Mouse (Mus musculus) skeletal muscle tissue, postnatal 0 days (tissue): Measurements from ENCODE around the gene Kremen2. TPM values are rescaled to one million over a fixed set of nuclear protein-coding genes. Genes with fewer than 3 reads are reported as not detected.

ENCODE experiments used
- polyA plus RNA-seq: library from polyadenylated mRNA; unstranded; fragments of >200 nt; fragmentation: Nextera tagmentation; extraction: Ambion mirVana; gene quantifications from 2 replicates; pipeline ENCODE4 v1.2.1, GENCODE M21; 2015

Gene Kremen2
- polyA plus RNA-seq, result 0.35 and 1.5 TPM in 2 replicates

DNA sequence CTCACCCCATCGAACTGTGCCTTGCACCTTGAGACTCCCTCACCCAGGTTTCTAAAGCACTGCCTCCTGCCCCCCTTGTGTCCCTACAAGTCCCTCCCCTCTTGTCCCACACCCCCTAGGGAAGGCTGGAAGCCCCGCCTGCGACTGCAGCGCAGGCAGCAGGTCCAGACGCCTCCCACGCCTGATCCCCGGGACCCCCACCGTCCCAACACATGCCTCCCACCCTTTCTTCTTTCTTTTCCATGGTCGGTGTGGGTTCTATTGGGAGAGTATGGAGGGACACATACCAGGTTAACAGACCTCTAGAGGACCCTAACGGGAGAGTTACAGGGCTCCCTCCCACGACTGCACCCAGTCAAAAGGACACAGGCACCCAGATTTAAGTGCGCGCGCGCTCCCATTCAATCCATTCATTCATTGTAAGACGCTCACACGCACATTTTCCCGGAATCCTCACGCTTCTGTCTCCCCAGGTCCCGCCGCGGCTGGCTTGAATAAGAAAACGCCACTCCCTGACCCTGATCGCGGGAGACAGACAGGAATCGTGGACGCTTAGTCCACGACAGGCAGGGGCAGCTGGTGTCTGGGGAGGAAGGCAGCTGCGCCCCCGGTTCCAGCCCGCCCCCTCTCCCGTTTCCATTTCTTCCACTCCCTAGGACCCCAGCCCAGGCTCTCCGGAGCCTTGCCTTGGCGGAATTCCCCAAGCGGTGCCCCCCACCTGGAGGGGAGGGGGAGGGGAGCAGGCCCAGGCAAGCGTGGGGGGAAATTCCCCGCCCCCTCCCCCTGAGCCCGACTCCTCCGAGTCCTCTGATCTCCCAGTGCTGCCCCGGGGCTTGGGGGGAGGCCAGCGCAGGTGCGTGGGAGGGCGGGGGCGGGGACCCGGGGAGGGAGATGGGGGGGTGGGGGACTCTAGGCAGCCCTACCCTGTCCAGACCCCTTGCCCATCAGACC is at the start of gene Kremen2:
TSS of gene Kremen2 (minus strand) at position 533 of the 951 bp plus-strand sequence.

GRCm38 (mm10) chr17:23790269-23791078 is 44.8 kb upstream of the Kremen2 start, which contains the start of gene Srrm2:
Gene Srrm2, plus strand, starts transcription at chr17:23790532.

DNA sequence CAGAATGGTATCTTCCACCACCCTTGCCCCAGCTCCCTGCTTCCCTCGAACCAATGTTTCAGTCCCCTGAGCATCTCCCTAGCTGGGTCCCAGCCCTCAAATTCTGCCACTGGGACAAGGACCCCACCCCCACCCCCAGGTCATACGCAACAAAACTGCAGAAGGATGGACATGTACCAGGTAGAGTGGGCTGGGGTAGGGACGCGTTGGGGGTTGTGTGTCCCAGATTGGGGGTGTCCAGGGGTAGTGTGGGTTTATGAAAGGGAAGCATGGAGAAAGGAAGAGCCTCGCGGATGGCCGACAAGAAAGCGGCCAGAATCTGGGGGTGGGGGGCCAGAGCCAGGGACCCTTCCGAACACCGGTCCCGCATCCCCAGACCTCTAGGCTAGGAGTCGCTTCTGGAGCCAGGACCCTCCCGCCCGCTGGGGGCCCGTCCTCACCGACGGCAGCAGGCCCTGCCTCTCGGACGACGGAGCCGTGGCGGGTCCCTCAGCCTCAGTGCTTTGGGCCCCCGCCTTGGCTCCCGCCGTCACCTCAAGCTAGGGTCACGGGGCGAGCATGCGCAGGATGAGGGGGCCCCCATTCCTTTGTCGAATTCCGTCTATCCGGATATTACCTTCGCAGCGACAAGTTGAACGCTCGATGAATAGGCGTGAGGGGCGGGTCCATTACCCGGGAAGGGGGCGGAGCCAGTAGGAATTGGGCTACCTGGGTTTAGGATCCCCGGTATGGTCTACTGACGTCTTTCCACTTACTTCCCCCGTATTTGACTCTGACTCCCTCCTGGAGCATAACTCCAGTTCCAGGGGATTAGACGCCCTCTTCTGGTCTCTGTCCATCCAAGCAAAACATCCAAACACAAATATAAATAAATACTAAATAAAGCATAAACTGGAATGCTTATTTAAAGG is 40.2 kb upstream of the Kremen2 start, which contains the start of gene Flywch2:
TSS of gene Flywch2 (minus strand) at position 521 of the 911 bp plus-strand sequence.

DNA sequence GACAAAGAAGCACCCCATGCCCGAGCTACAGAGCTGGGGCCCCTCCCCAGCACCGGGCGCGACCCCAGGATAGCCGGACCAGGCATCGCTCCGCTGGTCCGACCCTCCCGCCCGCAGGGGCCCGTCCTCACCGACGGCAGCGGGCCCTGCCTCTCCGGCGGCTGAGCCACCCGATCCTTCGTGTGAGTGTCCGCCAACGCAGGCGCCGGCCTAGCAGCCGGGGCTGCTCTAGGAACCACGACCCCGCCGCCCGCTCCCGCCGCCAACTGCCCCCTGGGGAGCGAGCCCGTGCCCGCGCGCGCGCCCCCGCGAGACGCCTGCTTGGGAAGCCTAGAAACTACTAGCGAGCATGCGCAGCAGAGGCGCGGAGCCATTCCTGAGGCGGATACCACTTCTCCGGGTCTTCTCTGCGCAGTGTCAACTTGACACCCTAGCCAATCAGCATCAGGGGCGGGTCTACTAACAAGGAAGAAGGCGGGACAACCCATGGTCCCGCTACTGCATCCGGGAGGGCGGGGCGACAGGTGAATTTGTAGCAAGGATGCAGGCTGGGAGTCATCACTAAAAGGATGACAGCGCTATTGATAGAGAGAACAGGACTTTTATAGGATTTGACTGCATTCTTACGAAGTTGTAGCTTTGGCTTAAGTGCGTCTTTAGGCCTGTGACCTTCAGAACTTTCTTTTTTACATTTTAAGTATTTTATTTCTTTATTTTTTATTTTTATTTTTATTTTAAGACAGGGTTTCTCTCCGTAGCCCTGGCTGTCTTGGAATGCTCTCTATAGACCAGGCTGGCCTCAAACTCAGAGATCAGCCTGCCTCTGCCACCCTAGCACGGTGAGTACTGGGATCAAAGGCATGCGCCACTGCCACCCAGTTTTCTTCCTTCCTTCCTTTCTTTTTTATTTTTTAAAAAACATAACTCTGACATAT is 25.9 kb upstream of the Kremen2 start, which contains the start of gene Flywch1:
TSS of gene Flywch1 (minus strand) at position 319 of the 935 bp plus-strand sequence.

DNA sequence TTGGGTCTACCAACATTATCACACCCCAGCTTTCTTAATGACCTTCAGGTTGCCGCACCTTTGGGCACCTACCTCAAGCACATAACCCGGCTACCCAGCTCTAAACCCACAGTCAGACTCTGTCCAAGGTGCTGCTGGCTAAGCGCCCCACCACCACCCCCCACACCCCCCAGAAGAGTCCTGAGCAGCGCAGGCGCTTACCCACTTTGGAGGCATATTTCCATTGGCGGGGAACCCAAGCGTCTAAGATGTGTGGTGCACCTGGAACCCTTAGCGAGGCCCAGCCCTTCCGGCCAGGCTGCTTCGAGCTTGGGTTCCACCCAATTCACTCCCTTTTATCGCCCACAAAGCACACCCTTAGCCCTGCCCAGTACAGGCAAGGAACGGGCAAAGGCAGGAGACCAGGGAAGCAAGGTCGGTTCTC is 5.0 kb downstream of the Kremen2 start, which contains the start of gene Paqr4:
TSS of gene Paqr4 (minus strand) at position 270 of the 424 bp plus-strand sequence.

GRCm38 (mm10) chr17:23725999-23726757 is 19.5 kb downstream of the Kremen2 start, which contains the start of gene Pkmyt1:
Gene Pkmyt1, plus strand, starts transcription at chr17:23726336.

DNA sequence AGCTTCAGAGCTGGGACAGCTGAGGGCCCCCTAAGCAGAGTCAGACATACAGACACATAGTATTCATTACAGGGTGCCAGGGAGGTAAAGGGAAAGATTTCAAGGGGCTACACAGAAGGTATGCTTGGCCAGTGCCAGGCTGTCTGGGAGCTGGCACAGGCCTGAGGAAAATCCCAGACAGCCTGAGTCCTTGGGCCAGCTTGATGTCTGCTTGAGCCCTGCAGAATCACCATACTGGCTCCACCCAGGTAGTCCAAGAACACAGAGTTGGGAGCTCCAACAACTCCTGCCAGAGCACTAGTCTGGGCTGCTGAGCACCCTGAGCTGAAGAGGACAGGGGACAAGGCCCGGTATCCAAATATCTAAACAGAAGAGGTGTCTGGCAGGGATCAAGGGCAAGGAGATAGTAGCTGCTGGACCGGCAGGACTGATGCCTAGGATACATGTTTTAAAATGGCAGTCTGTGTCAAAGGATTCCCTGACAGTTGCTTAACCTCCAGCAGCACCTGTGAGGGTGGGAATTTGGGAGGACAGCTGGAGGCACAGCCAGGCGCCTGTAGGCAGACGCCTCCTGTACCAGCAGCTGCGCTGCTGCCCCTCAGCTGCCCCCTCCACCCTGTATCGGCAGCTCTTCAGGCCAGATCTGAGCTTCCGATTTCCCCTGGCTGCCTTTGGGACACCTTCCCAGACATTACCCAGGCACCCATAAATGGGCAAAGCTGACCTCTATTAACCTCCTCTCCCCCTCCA is 23.1 kb downstream of the Kremen2 start, which contains the start of gene 1520401A03Rik:
TSS of gene 1520401A03Rik (minus strand) at position 408 of the 750 bp plus-strand sequence.

Other genes starting within 250 kb of the Kremen2 start
- 6.6 and 7.5 TPM in 2 replicates for gene Zfp213, start 181.6 kb downstream of the Kremen2 start, polyA plus RNA-seq
- gene Zfp13, start 146.3 kb downstream of the Kremen2 start, polyA plus RNA-seq, result 4.7 and 5.1 TPM in 2 replicates
- not detected in 2 replicates for gene Zscan10, start 145.0 kb downstream of the Kremen2 start, polyA plus RNA-seq
- gene Mmp25, start 100.6 kb downstream of the Kremen2 start, polyA plus RNA-seq, result 0.14 and 0.41 TPM in 2 replicates
- gene Bicdl2, start 85.3 kb downstream of the Kremen2 start, polyA plus RNA-seq, result 1.2 TPM in 1 of 2 replicates, not detected in the other
- gene Hcfc1r1, start 72.2 kb downstream of the Kremen2 start, polyA plus RNA-seq, result 353 and 354 TPM in 2 replicates
- 22.8 and 25.1 TPM in 2 replicates for gene Thoc6, start 72.0 kb downstream of the Kremen2 start, polyA plus RNA-seq
- 64.2 and 68.3 TPM in 2 replicates for gene Tnfrsf12a, start 68.4 kb downstream of the Kremen2 start, polyA plus RNA-seq
- not detected in 2 replicates for gene Cldn6, start 66.6 kb downstream of the Kremen2 start, polyA plus RNA-seq
- 1.3 and 1.5 TPM in 2 replicates for gene Cldn9, start 61.8 kb downstream of the Kremen2 start, polyA plus RNA-seq
- gene 1520401A03Rik, start 23.1 kb downstream of the Kremen2 start, polyA plus RNA-seq, result 0.81 and 0.83 TPM in 2 replicates
- gene Pkmyt1, start 19.5 kb downstream of the Kremen2 start, polyA plus RNA-seq, result 11.1 and 12.5 TPM in 2 replicates
- gene Paqr4, start 5.0 kb downstream of the Kremen2 start, polyA plus RNA-seq, result 9.9 and 15.9 TPM in 2 replicates
- 33.8 and 34.1 TPM in 2 replicates for gene Flywch1, start 25.8 kb upstream of the Kremen2 start, polyA plus RNA-seq
- 11.9 and 13.5 TPM in 2 replicates for gene Flywch2, start 40.2 kb upstream of the Kremen2 start, polyA plus RNA-seq
- gene Srrm2, start 44.7 kb upstream of the Kremen2 start, polyA plus RNA-seq, result 234 and 263 TPM in 2 replicates
- gene Elob, start 83.3 kb upstream of the Kremen2 start, polyA plus RNA-seq, result 1,095 and 1,181 TPM in 2 replicates
- gene Prss33, start 90.2 kb upstream of the Kremen2 start, polyA plus RNA-seq, result not detected in 2 replicates
- not detected in 2 replicates for gene Prss32, start 98.0 kb upstream of the Kremen2 start, polyA plus RNA-seq
- not detected in 2 replicates for gene Prss41, start 98.3 kb upstream of the Kremen2 start, polyA plus RNA-seq
- gene Prss21, start 122.2 kb upstream of the Kremen2 start, polyA plus RNA-seq, result not detected in 2 replicates
- not detected in 2 replicates for gene Dcpp1, start 135.0 kb upstream of the Kremen2 start, polyA plus RNA-seq
- gene Dcpp2, start 135.0 kb upstream of the Kremen2 start, polyA plus RNA-seq, result not detected in 2 replicates
- not detected in 2 replicates for gene Dcpp3, start 171.6 kb upstream of the Kremen2 start, polyA plus RNA-seq
- gene Sbp, start 195.8 kb upstream of the Kremen2 start, polyA plus RNA-seq, result not detected in 2 replicates
- gene Sbpl, start 209.4 kb upstream of the Kremen2 start, polyA plus RNA-seq, result not detected in 2 replicates
- not detected in 2 replicates for gene Prss30, start 234.7 kb upstream of the Kremen2 start, polyA plus RNA-seq